Mouse (Mus musculus): ENCODE measurements at regions not wholly inside any gene's neighbourhood (a gene's known extent, or its start where the extent isn't known, plus 50 kb on each side); places are given as distances from the start of the nearest gene placed in this dataset.

DNA sequence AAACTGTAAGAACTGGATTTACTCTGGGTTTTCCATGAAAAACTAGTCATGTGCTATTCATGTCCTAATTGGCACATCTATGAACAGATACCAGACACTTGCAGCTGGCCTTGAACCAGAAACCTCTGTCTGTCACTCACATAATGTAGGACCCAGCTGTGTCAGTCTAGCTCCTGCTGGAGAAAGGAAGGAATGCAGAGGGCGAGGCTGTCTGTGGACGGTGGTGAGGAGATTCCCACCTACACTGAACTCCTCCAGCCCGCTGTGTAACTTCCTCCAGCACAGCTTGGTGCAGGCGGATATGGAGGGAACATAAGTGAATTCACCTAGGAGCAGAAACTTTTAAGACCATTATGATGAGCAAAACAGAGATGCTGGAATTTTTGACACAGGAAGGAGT, 89.7 kb upstream of the Lpar1 start:
- Histone ChIP-seq H3K4me1 (ENCODE audit: control insufficient read depth, insufficient read depth, low read length) (no peaks in the 10 kb centered on the region), H3K27ac (replicated peaks; ENCODE audit: low read depth, low read length) (no peak overlapping the region), H3K4me2 (ENCODE audit: low read depth, low read length) (no peak overlapping the region), H3K4me3 (ENCODE audit: low read depth, low read length) (no peak overlapping the region), H3K36me3 (ENCODE audit: control insufficient read depth, insufficient read depth, low read length) (no peaks in the 10 kb centered on the region), H3K9me3 (ENCODE audit: control insufficient read depth, low read length) (no peaks in the 10 kb centered on the region), H3K9ac (ENCODE audit: low read depth, low read length) (no peak overlapping the region), H3K27me3 (replicated peaks; ENCODE audit: control insufficient read depth, insufficient read depth, low read length) (no peaks in the 10 kb centered on the region)
- 54% methylated on average over 4 of the region's 4 CpGs for WGBS
- ATAC-seq (ENCODE audit: low read depth) (peak; percentile 57; the same call in 1 of the 2 replicates), DNase-seq (ENCODE audit: low spot score) (no peak)

DNA sequence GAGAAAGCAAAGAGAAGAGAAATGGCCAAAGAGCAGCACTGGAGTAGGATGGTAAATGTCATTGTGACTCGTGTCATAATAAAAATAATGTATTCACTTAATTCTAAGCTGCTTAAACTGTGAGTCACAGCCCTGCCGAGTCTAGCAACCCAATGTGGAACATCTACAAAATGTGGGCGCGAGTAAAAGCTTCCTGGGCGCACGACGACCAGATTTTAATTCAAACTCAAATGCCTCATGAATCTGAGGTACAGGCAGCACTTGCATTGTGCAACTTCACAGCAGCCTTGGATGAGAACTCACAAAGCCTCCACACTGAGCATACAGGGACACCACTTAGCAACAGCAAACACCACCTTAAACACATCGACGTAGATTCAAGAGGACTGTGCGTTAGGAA, 88.5 kb upstream of the Lpar1 start:
- H3K9ac ChIP-seq (ENCODE audit: low read depth, low read length): no peak overlapping the region
- no peak overlapping the region for H3K4me3 ChIP-seq (ENCODE audit: low read depth, low read length)
- H3K27me3 ChIP-seq (replicated peaks; ENCODE audit: control insufficient read depth, insufficient read depth, low read length): no peaks in the 10 kb centered on the region
- no peaks in the 10 kb centered on the region for H3K9me3 ChIP-seq (ENCODE audit: control insufficient read depth, low read length)
- WGBS: 87% methylated on average over 10 of the region's 10 CpGs
- H3K27ac ChIP-seq (replicated peaks; ENCODE audit: low read depth, low read length): no peak overlapping the region
- no peaks in the 10 kb centered on the region for H3K36me3 ChIP-seq (ENCODE audit: control insufficient read depth, insufficient read depth, low read length)
- H3K4me1 ChIP-seq (ENCODE audit: control insufficient read depth, insufficient read depth, low read length): no peaks in the 10 kb centered on the region
- H3K4me2 ChIP-seq (ENCODE audit: low read depth, low read length): no peak overlapping the region
- DNase-seq (ENCODE audit: low spot score) (no peak), ATAC-seq (ENCODE audit: low read depth) (no peak)

DNA sequence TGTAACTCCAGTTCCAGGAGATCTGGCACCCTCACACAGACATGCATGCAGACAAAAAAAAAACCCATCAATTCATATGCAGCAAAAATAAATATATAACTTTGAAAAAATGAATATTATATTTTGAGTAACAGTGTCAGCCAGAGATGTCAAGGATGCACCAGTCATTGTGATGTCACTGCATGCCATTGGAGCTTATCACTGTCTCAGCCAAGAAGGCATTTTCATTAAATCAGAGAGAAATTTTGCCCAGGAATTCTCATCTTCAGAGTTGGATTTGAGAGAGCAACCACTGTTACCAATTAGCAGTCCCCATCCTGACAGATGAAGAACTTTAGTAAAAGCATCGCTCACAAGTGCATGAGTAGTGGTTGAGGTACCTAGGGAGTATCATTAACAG, 79.0 kb upstream of the Lpar1 start:
- 62% methylated on average over 1 of the region's 1 CpGs for WGBS
- no peak overlapping the region for H3K4me2 ChIP-seq (ENCODE audit: low read depth, low read length)
- H3K4me3 ChIP-seq (ENCODE audit: low read depth, low read length): no peak overlapping the region
- no peaks in the 10 kb centered on the region for H3K36me3 ChIP-seq (ENCODE audit: control insufficient read depth, insufficient read depth, low read length)
- no peak overlapping the region for H3K27ac ChIP-seq (replicated peaks; ENCODE audit: low read depth, low read length)
- peaks cover 7% of the 10 kb centered on the region; the same call in 1 of the 2 replicates for H3K9me3 ChIP-seq (ENCODE audit: control insufficient read depth, low read length)
- no peaks in the 10 kb centered on the region for H3K27me3 ChIP-seq (replicated peaks; ENCODE audit: control insufficient read depth, insufficient read depth, low read length)
- DNase-seq (ENCODE audit: low spot score) (no peak), ATAC-seq (ENCODE audit: low read depth) (no peak)
- H3K9ac ChIP-seq (ENCODE audit: low read depth, low read length): no peak overlapping the region
- H3K4me1 ChIP-seq (ENCODE audit: control insufficient read depth, insufficient read depth, low read length): no peaks in the 10 kb centered on the region

DNA sequence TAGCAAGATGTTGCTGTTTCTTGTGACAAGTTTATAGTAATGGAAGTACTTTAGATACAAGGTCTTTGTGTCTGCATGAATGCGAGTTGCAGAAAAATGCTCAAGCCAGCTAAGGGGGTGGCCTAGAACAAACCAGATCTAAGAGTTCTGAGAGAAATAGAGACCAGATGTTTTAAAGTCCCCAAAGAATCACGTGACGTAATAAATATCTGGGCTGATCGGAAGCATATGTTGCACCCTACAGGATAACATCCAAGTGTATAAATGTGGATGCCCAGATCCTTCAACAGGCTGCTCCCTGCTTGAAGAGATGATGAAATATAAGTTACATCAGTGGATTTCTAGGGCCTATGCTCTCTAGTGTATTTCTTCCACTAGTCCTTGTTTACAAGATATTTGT, 77.7 kb upstream of the Lpar1 start:
- Histone ChIP-seq H3K9me3 (ENCODE audit: control insufficient read depth, low read length) (peaks cover 7% of the 10 kb centered on the region; the same call in 1 of the 2 replicates), H3K27ac (replicated peaks; ENCODE audit: low read depth, low read length) (0 out of 2 replicates have a peak overlapping the region, but pooled peaks have one; percentile 16), H3K36me3 (ENCODE audit: control insufficient read depth, insufficient read depth, low read length) (no peaks in the 10 kb centered on the region), H3K4me2 (ENCODE audit: low read depth, low read length) (no peak overlapping the region), H3K9ac (ENCODE audit: low read depth, low read length) (no peak overlapping the region), H3K27me3 (replicated peaks; ENCODE audit: control insufficient read depth, insufficient read depth, low read length) (no peaks in the 10 kb centered on the region), H3K4me1 (ENCODE audit: control insufficient read depth, insufficient read depth, low read length) (no peaks in the 10 kb centered on the region), H3K4me3 (ENCODE audit: low read depth, low read length) (no peak overlapping the region)
- ATAC-seq (ENCODE audit: low read depth) (peak; percentile 47; the same call in 1 of the 2 replicates), DNase-seq (ENCODE audit: low spot score) (peak; percentile 79)
- WGBS: 27% methylated on average over 4 of the region's 4 CpGs

DNA sequence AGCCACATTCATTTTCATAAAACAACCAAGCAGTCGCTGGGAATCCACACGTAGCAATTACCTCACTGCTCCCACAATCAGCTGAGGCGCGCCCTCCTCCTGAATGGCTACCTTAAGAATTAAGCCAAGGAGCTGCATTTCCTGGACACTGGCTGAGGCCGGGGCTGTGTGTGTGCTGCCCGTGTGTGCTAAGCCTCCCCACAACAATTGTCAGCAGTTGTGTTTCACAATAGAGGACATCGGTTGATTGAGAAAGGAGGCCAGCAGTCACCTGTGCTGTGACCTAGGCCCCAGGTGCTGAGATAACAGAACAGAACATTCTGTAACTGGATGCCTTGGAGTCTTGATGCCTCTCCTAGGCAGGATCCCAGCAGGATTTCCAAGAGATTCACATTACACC, 73.3 kb upstream of the Lpar1 start:
- DNase-seq (ENCODE audit: low spot score) (no peak), ATAC-seq (ENCODE audit: low read depth) (no peak)
- no peak overlapping the region for H3K4me3 ChIP-seq (ENCODE audit: low read depth, low read length)
- no peaks in the 10 kb centered on the region for H3K27me3 ChIP-seq (replicated peaks; ENCODE audit: control insufficient read depth, insufficient read depth, low read length)
- no peak overlapping the region for H3K4me2 ChIP-seq (ENCODE audit: low read depth, low read length)
- H3K4me1 ChIP-seq (ENCODE audit: control insufficient read depth, insufficient read depth, low read length): no peaks in the 10 kb centered on the region
- no peak overlapping the region for H3K9ac ChIP-seq (ENCODE audit: low read depth, low read length)
- H3K9me3 ChIP-seq (ENCODE audit: control insufficient read depth, low read length): peaks cover 12% of the 10 kb centered on the region; the same call in 1 of the 2 replicates
- no peaks in the 10 kb centered on the region for H3K36me3 ChIP-seq (ENCODE audit: control insufficient read depth, insufficient read depth, low read length)
- H3K27ac ChIP-seq (replicated peaks; ENCODE audit: low read depth, low read length): no peak overlapping the region
- WGBS: 51% methylated on average over 7 of the region's 7 CpGs

DNA sequence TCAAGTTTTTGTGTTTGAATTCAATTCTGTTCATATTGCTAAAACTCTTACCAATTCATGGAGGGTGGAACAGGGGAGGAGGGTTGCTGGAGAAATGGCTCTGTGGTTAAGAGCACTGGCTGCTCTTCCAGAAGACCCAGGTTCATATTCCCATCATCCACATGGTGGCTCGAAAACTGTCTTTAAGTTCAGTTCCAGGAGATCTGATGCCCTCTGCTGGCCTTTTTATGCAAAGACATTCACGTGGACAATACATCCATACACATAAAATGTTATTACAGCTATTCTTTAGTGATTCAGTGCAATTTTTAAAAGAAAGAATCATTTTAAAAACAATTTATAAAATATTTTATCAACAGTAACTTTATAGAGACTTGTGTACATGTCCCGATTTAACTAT, 70.4 kb upstream of the Lpar1 start:
- H3K9me3 ChIP-seq (ENCODE audit: control insufficient read depth, low read length): peaks cover 6% of the 10 kb centered on the region; the same call in 1 of the 2 replicates
- H3K27ac ChIP-seq (replicated peaks; ENCODE audit: low read depth, low read length): no peak overlapping the region
- DNase-seq (ENCODE audit: low spot score) (no peak), ATAC-seq (ENCODE audit: low read depth) (no peak)
- no peaks in the 10 kb centered on the region for H3K36me3 ChIP-seq (ENCODE audit: control insufficient read depth, insufficient read depth, low read length)
- no peaks in the 10 kb centered on the region for H3K4me1 ChIP-seq (ENCODE audit: control insufficient read depth, insufficient read depth, low read length)
- H3K27me3 ChIP-seq (replicated peaks; ENCODE audit: control insufficient read depth, insufficient read depth, low read length): no peaks in the 10 kb centered on the region
- no peak overlapping the region for H3K4me3 ChIP-seq (ENCODE audit: low read depth, low read length)
- WGBS: 83% methylated on average over 3 of the region's 3 CpGs
- H3K9ac ChIP-seq (ENCODE audit: low read depth, low read length): no peak overlapping the region
- no peak overlapping the region for H3K4me2 ChIP-seq (ENCODE audit: low read depth, low read length)

DNA sequence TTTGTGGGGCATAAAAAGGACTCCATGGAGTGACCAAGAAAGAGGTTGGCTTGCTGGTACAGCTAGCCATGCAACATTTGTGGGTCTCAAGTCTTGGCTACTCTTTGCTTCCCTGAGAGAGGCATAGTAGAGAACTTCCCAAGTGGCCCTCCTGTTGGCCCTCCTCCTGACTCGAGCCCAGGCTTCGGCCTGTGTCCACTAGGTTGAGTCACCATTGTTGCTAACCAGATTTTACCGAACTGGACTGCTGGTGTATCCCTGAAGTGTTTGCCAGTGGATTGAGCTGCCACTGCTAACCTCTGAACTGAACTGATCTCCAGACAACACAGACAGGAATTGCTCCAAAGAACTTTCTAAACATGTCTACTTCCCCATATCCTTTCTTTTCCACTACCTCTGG, 66.9 kb upstream of the Lpar1 start:
- ATAC-seq (ENCODE audit: low read depth): no peak
- Histone ChIP-seq H3K4me3 (ENCODE audit: low read depth, low read length) (no peak overlapping the region), H3K27me3 (replicated peaks; ENCODE audit: control insufficient read depth, insufficient read depth, low read length) (no peaks in the 10 kb centered on the region), H3K9ac (ENCODE audit: low read depth, low read length) (no peak overlapping the region), H3K4me1 (ENCODE audit: control insufficient read depth, insufficient read depth, low read length) (no peaks in the 10 kb centered on the region), H3K36me3 (ENCODE audit: control insufficient read depth, insufficient read depth, low read length) (no peaks in the 10 kb centered on the region), H3K4me2 (ENCODE audit: low read depth, low read length) (no peak overlapping the region), H3K9me3 (ENCODE audit: control insufficient read depth, low read length) (peaks cover 6% of the 10 kb centered on the region; the same call in 1 of the 2 replicates), H3K27ac (replicated peaks; ENCODE audit: low read depth, low read length) (no peak overlapping the region)
- 89% methylated on average over 3 of the region's 3 CpGs for WGBS
- no peak for DNase-seq (ENCODE audit: low spot score)

DNA sequence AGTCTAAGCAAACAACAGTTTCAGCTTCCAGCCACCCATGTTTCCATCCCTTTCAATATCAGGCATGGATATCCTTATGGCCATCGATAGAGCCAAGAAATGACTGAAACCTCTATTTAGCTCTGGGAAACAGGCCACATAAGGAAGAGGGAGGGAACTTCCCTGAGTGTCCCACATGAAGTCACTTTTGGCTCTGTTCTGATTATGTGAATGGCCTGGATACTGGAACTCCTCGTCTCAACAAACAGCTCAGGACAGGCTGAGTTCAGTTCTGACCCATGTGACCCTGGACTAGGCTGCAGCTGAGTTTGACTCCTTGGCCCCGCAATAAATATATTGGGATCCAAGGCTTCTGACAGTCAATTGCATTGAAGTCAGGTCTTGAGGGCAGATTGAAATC, 63.6 kb upstream of the Lpar1 start:
- ATAC-seq (ENCODE audit: low read depth) (no peak), DNase-seq (ENCODE audit: low spot score) (peak; percentile 19)
- H3K27ac ChIP-seq (replicated peaks; ENCODE audit: low read depth, low read length): no peak overlapping the region
- no peaks in the 10 kb centered on the region for H3K27me3 ChIP-seq (replicated peaks; ENCODE audit: control insufficient read depth, insufficient read depth, low read length)
- no peak overlapping the region for H3K4me2 ChIP-seq (ENCODE audit: low read depth, low read length)
- no peak overlapping the region for H3K9ac ChIP-seq (ENCODE audit: low read depth, low read length)
- no peaks in the 10 kb centered on the region for H3K4me1 ChIP-seq (ENCODE audit: control insufficient read depth, insufficient read depth, low read length)
- WGBS: 82% methylated on average over 3 of the region's 3 CpGs
- no peaks in the 10 kb centered on the region for H3K9me3 ChIP-seq (ENCODE audit: control insufficient read depth, low read length)
- no peaks in the 10 kb centered on the region for H3K36me3 ChIP-seq (ENCODE audit: control insufficient read depth, insufficient read depth, low read length)
- H3K4me3 ChIP-seq (ENCODE audit: low read depth, low read length): no peak overlapping the region

DNA sequence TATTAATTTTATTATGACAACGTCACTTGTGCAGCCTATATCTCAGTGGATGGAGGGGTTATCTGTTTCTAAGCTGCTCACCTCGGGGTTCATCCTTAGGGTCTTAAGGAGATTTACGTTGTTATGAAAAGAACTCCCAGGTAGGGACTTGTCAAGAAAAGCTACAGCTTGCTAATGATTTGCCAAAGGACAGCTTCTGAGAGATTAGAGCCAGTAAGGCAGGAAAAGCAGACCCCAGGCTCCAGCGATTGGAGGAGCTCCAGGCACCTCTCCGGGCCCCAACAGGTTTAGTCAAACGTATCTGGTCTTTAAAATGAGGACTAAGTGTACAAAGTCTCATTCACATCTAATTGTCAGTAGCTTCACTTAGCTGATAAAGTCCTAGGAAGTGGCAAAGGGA, 59.8 kb upstream of the Lpar1 start:
- no peak for ATAC-seq (ENCODE audit: low read depth)
- Histone ChIP-seq H3K4me1 (ENCODE audit: control insufficient read depth, insufficient read depth, low read length) (no peaks in the 10 kb centered on the region), H3K27ac (replicated peaks; ENCODE audit: low read depth, low read length) (no peak overlapping the region), H3K9ac (ENCODE audit: low read depth, low read length) (no peak overlapping the region), H3K4me3 (ENCODE audit: low read depth, low read length) (no peak overlapping the region), H3K4me2 (ENCODE audit: low read depth, low read length) (no peak overlapping the region), H3K9me3 (ENCODE audit: control insufficient read depth, low read length) (peaks cover under 1% of the 10 kb centered on the region; the same call in 1 of the 2 replicates), H3K36me3 (ENCODE audit: control insufficient read depth, insufficient read depth, low read length) (no peaks in the 10 kb centered on the region), H3K27me3 (replicated peaks; ENCODE audit: control insufficient read depth, insufficient read depth, low read length) (no peaks in the 10 kb centered on the region)
- WGBS: 56% methylated on average over 6 of the region's 6 CpGs
- no peak for DNase-seq (ENCODE audit: low spot score)

Measured in embryonic facial prominence, embryonic 14.5 days (tissue).